Mouse (Mus musculus) bone marrow, adult 2 months (tissue): Measurements from ENCODE around the gene Tgfbrap1.

Source experiments
- CTCF ChIP-seq: fragments of 200-500 bp; IDR thresholded peaks from 2 replicates; pipeline ENCODE4 v1.5.1; 2011; ENCODE audit warnings: low read length, control low read depth; ENCODE audit not compliant: control insufficient read depth, insufficient read depth
- POLR2A ChIP-seq: fragments of 200-500 bp; IDR thresholded peaks from 2 replicates; pipeline ENCODE4 v1.6.1; 2011; ENCODE audit warnings: low read depth, mild to moderate bottlenecking, control low read depth, low read length, borderline replicate concordance; ENCODE audit not compliant: control insufficient read depth

- no peak for TF ChIP-seq CTCF
- TF ChIP-seq POLR2A: no peak
These were observed 45.4 kb upstream of the Tgfbrap1 start for GRCm38 (mm10) chr1:43143791-43144190.
